Mouse (Mus musculus) cerebellum, adult 11 months (tissue): ENCODE data around the gene Mink1.
A peak's percentile ranks its signal among the peaks of the same experiment; 100 is the strongest.

Experiments
- DNase-seq: peaks from one replicate; pipeline ENCODE4 v3.0.0; 2022

The Mink1 gene

DNA sequence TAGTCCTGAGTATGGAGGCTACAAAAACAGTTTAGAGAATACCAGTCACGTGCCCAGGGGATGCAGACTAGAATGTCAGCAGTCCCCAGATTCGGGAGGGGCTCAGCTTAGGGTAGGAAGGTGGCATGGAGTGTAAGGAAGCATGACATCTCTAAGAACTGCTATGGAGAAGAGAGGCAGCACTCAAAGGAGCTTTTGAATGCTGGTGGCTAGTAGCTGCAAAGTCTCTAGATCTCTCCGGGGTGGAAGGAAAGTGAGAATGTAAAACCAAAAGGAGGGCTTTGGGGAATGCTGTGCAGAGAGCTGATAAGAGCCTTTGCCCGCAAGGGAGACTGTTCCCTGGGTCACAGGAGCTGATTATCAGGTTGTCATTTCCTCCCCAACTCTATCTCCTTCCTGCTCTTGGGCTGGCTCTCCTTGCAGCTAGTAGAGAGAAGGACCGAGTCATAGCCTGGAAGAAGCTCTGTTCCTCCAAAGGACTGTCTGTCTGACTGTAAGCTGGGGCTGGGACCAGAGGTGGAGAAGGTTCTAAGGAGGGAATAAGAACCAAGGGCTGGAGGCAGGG is 76.1 kb downstream of the Mink1 start, which contains the start of gene Gp1ba:
Gene Gp1ba, plus strand, starts transcription at position 409 of the 565 bp plus-strand sequence.
- no peak for DNase-seq

DNA sequence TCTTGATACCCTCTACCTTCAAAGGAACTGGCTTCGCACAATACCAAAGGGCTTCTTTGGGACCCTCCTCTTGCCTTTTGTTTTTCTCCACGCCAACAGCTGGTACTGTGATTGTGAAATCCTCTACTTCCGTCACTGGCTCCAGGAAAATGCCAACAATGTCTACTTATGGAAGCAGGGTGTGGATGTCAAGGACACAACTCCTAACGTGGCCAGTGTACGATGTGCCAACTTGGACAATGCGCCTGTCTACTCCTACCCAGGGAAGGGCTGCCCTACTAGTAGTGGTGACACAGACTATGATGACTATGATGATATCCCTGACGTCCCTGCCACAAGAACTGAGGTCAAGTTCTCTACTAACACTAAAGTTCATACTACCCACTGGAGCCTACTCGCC is 77.3 kb downstream of the Mink1 start:
- no peak for DNase-seq

- no peak for DNase-seq
Measured at GRCm38 (mm10) chr11:70641241-70641640, 78.6 kb downstream of the Mink1 start.

- no peak for DNase-seq
Measured at GRCm38 (mm10) chr11:70643051-70643450, 80.4 kb downstream of the Mink1 start.

- DNase-seq, result no peak
Measured at GRCm38 (mm10) chr11:70644564-70645103, 82.0 kb downstream of the Mink1 start.

GRCm38 (mm10) chr11:70645461-70646258 is 83.0 kb downstream of the Mink1 start:
- DNase-seq, result no peak

- peak; percentile 48 for DNase-seq
Measured at GRCm38 (mm10) chr11:70646259-70646555, 83.5 kb downstream of the Mink1 start.

DNA sequence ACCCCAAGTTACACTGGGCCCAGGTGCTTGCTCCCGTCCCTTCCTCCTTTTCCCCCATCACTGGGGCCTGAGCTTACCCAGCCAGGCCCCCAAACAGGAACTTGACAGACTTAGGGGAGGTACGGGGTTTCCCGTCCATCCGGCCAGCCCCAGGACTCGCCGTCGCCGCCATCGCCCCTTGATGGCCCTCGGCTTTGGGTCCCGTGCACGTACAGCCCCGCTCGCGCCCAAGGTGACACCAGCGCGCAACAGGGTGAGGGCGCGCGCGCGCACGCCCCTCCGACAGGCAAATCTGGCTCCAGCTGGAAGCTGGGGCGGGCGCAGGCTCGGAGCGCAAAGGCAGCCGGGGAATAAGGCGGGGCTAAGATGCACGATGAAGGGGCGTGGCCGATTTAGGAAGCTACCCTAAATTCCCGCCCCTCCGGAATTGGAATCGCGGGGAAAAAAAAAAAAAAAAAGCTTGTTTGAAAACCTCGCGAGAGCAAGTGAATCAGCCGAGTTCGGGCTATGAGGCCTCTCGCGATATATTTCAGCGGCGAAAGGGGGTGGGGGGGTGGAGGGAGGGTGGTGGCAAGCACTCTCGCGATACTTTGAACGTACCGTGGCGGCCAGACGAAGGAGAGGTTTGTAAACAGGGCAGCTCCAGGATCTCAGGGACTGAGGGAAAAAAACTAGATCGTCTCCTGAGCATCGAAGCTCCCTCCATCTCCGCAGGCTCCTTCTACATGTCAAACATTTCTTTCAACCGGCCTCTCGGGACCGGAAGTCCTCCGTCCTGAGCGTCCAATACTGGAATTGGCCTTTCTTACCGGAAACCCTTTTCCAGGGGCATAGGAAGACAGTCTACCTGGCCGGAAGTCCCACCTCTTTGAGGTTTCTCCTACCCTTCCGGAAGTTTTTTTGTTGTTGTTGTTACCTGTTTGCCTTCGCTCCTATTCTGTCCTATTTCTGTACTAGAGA is 84.3 kb downstream of the Mink1 start, which contains the start of the genes Rnf167 and Slc25a11:
Gene Rnf167, plus strand, starts transcription at position 545 of the 960 bp plus-strand sequence.
Gene Slc25a11, minus strand, starts transcription at position 789 of the 960 bp plus-strand sequence.
- peak; percentile 97 for DNase-seq

GRCm38 (mm10) chr11:70647716-70648420 is 85.2 kb downstream of the Mink1 start:
- DNase-seq, result no peak

DNA sequence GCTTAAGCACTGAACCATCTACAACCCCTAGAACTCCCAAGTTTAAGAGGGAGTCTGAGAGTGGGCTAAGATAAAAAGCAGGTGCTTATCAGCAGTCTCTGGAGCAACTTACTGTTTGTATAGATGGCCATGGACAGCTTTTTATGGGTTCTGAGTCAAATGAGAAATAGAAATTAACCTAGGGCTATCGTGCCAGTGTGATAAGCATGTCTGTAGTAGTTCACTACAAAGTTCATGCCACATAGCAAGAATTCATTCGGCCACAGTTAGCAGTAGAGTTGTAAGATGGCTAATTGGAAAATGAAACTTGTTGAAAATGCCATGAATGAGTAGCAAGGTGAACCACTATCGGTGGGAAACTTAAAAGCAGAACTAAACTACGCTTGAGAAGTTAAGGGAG is 85.8 kb downstream of the Mink1 start:
- no peak for DNase-seq

GRCm38 (mm10) chr11:70649185-70649734 is 86.6 kb downstream of the Mink1 start:
- DNase-seq, result no peak

- DNase-seq, result no peak
Measured at GRCm38 (mm10) chr11:70650322-70651175, 87.9 kb downstream of the Mink1 start.

DNA sequence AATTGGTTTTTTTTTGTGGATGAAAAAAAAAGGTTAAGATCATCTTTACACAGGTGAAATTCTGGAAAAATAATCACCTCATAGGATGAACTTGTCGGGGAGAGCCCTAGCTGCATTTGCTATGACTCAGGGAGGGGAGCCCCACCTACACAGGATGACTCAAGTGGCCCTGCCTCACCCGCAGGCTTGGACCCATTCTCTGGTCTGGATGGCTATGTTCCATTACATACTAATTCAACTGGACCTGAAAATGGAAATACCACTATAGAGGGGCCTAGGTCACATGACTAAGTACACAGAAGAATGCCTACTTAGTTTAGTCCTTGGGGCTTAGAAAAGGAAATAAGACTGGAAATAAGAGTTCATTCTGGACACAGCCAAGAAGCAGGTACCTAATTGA is 88.7 kb downstream of the Mink1 start:
- no peak for DNase-seq

- peak; percentile 24 for DNase-seq
Measured at GRCm38 (mm10) chr11:70652029-70652883, 89.6 kb downstream of the Mink1 start.

DNA sequence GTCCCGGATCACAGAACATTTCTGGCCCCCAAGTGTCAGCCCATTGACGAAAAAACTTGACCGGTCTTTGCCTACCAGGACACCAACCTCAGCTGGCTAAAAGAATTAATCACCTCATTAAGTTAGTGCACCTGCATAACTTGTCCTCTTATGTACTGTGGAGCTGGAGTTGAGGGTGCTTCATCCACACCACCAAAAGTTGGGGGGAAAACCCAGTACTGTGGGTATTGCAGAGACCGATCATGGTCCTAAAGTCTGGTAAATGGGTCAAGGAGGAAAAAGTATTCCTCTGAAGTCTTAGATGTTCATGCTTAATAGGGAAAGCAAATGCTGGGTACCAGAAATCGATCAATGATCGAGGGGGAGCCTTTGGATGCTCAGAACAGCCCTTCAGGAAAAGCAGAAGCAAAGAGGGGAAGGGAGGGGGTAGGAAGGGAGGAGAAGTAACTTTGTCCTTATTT is 90.2 kb downstream of the Mink1 start:
- peak; percentile 24 for DNase-seq

DNA sequence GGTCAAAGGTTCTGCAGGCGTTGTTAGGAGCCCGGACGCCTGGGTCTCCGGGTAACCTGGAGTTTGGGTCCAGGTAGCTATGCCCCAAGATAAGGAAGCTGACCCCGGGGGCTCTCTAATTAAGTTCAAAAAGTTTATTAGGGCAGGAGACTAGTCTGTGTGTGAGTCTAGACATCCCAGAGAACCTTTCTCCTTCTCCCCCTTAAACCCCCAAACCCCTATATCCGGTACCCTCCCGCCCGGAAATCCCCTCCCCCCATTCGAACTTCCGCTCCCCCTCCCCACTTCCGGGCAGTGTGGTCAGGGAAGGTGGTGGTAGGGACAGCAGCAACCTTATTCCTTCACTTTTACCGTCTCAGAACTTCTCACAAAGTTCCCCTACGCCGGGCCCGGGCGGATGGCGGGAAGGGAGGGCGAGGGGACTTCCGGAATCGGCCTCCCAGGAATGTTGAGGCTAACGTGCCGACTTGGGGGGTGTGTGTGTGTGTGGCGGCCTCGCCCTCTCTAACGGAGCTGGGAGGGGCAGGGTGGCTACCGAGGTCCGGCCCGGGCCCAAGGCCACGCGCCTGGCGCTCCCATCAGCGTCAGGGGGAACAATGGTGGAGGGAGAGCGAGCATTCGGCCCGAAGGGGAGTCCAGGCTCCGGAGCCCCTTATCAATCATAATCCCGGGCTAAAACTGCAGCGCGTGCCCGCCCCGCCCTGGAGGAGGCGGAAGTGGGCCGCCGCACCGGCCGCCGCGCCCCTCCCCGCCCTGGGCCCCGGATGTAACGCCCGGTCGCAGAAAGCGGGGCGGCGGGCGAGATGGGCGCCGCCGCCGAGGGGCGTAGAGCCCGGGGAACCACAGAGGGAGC is 90.9 kb downstream of the Mink1 start:
- peak; percentile 22 for DNase-seq

DNA sequence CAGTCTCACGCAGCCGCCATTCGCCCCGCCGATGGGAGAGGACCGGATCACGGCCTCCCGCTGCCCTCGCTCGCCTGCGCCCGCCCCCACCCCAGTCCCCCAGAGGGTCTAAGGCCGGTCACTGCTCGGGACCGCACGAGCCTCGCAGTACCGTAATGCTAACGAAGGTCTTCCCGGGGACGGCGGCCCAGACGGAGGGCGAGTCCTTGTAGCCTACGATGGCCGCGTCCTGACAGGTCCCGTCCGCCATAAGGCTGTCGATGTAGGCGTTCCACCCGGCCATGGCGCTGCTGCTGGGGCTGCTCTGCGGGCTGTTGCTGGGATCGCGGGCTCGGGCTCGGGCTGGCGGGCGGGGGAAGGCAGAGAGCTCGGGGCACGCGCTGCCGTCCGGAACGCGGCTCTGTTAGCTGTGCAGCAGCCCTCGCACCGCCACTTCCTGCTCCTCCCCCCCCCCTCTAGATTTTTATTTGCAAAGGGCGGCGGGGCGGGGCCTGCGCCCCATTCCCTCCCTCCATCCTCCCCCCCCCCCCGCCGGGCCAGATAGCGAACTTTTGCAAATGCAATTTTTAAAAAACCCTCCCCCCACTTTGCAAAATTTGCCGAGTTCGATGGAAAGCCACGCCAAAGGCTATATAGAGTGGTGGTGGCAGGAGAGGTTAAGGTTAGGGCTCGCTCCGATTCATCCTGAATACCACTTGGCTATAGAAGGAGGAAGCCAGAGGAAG is 91.7 kb downstream of the Mink1 start, which contains the start of gene Pfn1:
Gene Pfn1, minus strand, starts transcription at position 447 of the 725 bp plus-strand sequence.
- DNase-seq, result peak; percentile 72
